ENCODE assay signal across 24 mouse cellular contexts in the genomic region with DNA sequence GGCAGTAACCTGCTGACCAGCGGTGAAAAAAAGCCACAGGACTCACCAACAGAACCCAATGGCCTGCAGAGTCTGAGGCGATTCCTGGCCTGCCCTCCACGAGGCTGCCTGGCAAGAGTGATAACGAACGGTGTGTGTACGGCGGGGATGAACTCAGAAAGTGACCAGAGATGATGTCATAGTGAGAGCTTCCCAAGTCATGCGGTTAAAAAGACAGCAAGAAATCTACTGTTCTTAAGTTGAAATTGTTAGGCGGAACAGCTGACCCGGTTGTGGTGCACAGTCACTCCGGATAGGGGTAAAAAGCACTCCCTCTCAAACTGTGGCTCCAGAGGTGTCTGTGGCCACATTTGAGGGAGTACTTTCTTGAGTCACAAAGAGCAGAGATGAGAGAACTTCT. TPM values are rescaled to one million over a fixed set of nuclear protein-coding genes. Genes with fewer than 3 reads are reported as not detected.
"Had no signal": no experiment of that assay in that cellular context is flagged by ENCODE, and none has a peak within 500 bp of the region (broad histone marks: within the 10 kb centered on the region; RNA-seq: fewer than 3 reads in every experiment).

No protein-coding gene starts in this region.

- H3K4me2 ChIP-seq: kidney, embryonic 15.5 days; limb, embryonic 13.5 days; liver, embryonic 12.5 days; liver, embryonic 15.5 days; lung, embryonic 15.5 days; midbrain, embryonic 11.5 days; neural tube, embryonic 12.5 days; neural tube, embryonic 15.5 days had no signal

- H3K4me1 ChIP-seq: kidney, embryonic 15.5 days; limb, embryonic 10.5 days; limb, embryonic 13.5 days; liver, embryonic 12.5 days; liver, embryonic 15.5 days; lung, embryonic 15.5 days; megakaryocyte, embryonic 14.5 days; neural tube, embryonic 12.5 days; neural tube, embryonic 15.5 days had no signal

- H3K36me3 ChIP-seq: kidney, embryonic 15.5 days; limb, embryonic 10.5 days; liver, embryonic 12.5 days; liver, embryonic 15.5 days; lung, embryonic 15.5 days; neural tube, embryonic 12.5 days; neural tube, embryonic 15.5 days had no signal

- DNase-seq: kidney, adult 8-10 months; kidney, postnatal 10 days; kidney, postnatal 36 days; liver; lung, adult 18-20 months; lung, postnatal 10 days; lung, postnatal 36 days; midbrain, embryonic 14.5 days; thymus, adult 2 months; thymus, postnatal 14 days; thymus, postnatal 4 days had no signal

- H3K27me3 ChIP-seq: kidney, embryonic 15.5 days; limb, embryonic 13.5 days; liver, embryonic 12.5 days; liver, embryonic 15.5 days; lung, embryonic 15.5 days; neural tube, embryonic 12.5 days; neural tube, embryonic 15.5 days had no signal

- H3K9me3 ChIP-seq: kidney, embryonic 15.5 days; limb, embryonic 10.5 days; limb, embryonic 13.5 days; liver, embryonic 15.5 days; lung, embryonic 15.5 days; neural tube, embryonic 12.5 days; neural tube, embryonic 15.5 days had no signal

- H3K4me3 ChIP-seq: kidney, embryonic 15.5 days; limb, embryonic 10.5 days; limb, embryonic 13.5 days; liver, embryonic 12.5 days; liver, embryonic 15.5 days; lung, embryonic 15.5 days; megakaryocyte, embryonic 14.5 days; neural tube, embryonic 12.5 days; neural tube, embryonic 15.5 days had no signal

- H3K9ac ChIP-seq: kidney, embryonic 15.5 days; limb, embryonic 13.5 days; liver, embryonic 12.5 days; liver, embryonic 15.5 days; lung, embryonic 15.5 days; neural tube, embryonic 12.5 days; neural tube, embryonic 15.5 days had no signal

- ATAC-seq: liver, embryonic 12.5 days had no signal

- H3K27ac ChIP-seq: kidney, embryonic 15.5 days; limb, embryonic 10.5 days; limb, embryonic 13.5 days; liver, embryonic 12.5 days; liver, embryonic 15.5 days; lung, embryonic 15.5 days; neural tube, embryonic 12.5 days; neural tube, embryonic 15.5 days had no signal

RNA-seq across cellular contexts. Expression of a gene that starts 10.8 kb away (rescaled TPM):
- polyA plus RNA-seq: small intestine, adult 2 months had no signal

RNA-seq across cellular contexts. Expression of a gene that starts 29.5 kb away (rescaled TPM):
- total RNA-seq: left cerebral cortex, postnatal 25 days had no signal
- polyA plus RNA-seq: liver, embryonic 15.5 days; midbrain, embryonic 11.5 days; midbrain, embryonic 14.5 days; neural tube, embryonic 12.5 days; small intestine, adult 2 months; spleen, adult 2 months; thymus, adult 2 months had no signal
